Mouse (Mus musculus) spleen, adult 2 months (tissue): ENCODE data around the gene 2210408I21Rik. TPM values are rescaled to one million over a fixed set of nuclear protein-coding genes. Genes with fewer than 3 reads are reported as not detected.
"Not testable (repeated sequence)": the region's sequence is repeated elsewhere in the genome, so short reads cannot be mapped to it uniquely, and the experiment has no call there.

ENCODE experiments used
- DNase-seq, 2 experiments: peaks; one replicate each; pipeline versions ENCODE4 v3.0.0 to v3.0.0-alpha.2; 2012 to 2021; ENCODE audit warnings: low spot score in 2 of 2, low read depth in 1 of 2
- H3K27ac ChIP-seq: fragments of 200-500 bp; 2 replicates; pipeline ENCODE4 v1.5.1; 2012; ENCODE audit warnings: low read length, inconsistent platforms; ENCODE audit not compliant: insufficient read depth
- H3K27me3 ChIP-seq: fragments of 200-500 bp; 2 replicates; pipeline ENCODE4 v1.6.1; 2012; ENCODE audit warnings: mild to moderate bottlenecking, moderate library complexity, low read length, inconsistent platforms; ENCODE audit not compliant: control insufficient read depth, insufficient read depth
- H3K36me3 ChIP-seq: fragments of 200-500 bp; 2 replicates; pipeline ENCODE4 v1.6.1; 2012; ENCODE audit warnings: mild to moderate bottlenecking, low read length, inconsistent platforms; ENCODE audit not compliant: control insufficient read depth, insufficient read depth
- H3K4me1 ChIP-seq: fragments of 200-500 bp; 2 replicates; pipeline ENCODE4 v1.6.1; 2011; ENCODE audit warnings: inconsistent platforms; ENCODE audit not compliant: control insufficient read depth, insufficient read depth, insufficient read length
- H3K4me3 ChIP-seq: fragments of 200-500 bp; 2 replicates; pipeline ENCODE4 v1.5.1; 2011; ENCODE audit warnings: mild to moderate bottlenecking, inconsistent platforms; ENCODE audit not compliant: insufficient read depth, insufficient read length; ENCODE audit errors: extremely low read depth
- CTCF ChIP-seq: fragments of 200-500 bp; IDR thresholded peaks from 2 replicates; pipeline ENCODE4 v1.5.1; 2011; ENCODE audit warnings: mild to moderate bottlenecking, inconsistent platforms; ENCODE audit not compliant: insufficient read depth, insufficient read length, insufficient replicate concordance; ENCODE audit errors: extremely low read depth
- POLR2A ChIP-seq: fragments of 200-500 bp; IDR thresholded peaks from 2 replicates; pipeline ENCODE4 v1.6.1; 2011; ENCODE audit warnings: low read depth, low read length, inconsistent platforms
- WGBS: fragments of 180-500 bp; shearing (Covaris S2); methylation state at CpG from one replicate; pipeline ENCODE4 v1.1.7; 2018; 5-methylcytosine and 5-hydroxymethylcytosine counted together
- polyA plus RNA-seq: library from polyadenylated mRNA; depleted of rRNA; stranded (reverse); fragments of >200 nt; gene quantifications from 2 replicates; pipeline ENCODE4 v1.2.3, GENCODE M21; 2012; rRNA removed

The 2210408I21Rik gene
- polyA plus RNA-seq, result 0.11 and 0.14 TPM in 2 replicates

DNA sequence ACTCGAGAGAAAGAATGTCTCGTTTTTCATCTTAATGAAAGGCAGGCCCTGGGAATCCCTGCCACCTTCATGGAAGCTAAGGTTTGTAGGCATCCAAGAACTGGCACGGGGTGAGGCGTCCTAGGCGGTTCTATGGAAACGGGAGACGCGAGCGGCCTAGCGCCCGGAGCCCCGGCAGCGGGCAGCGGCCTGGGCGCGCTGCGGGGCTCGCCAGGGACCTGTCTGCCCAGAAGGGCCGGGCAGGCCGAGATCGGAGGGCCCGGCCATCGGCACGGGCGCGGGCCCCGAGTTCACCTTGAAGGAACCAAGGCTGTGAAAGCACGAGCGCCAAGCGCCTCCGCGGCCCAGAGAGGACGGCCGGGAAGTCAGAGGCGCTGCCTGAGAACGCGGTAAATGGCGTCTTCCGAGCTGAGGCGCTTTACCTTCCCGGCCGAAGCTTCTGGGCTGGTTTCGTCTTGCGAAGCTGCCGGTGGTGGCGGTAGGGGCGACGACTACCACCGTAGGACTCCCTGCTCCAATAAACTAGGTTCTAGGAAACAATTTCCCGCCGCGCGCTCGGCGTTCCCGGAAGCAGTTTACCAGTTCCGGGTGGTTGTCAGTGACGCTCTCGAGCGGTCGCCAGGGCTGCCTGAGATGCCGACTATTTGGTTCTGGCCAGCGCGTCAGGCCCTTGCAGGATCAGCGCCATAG, at the start of gene 2210408I21Rik, which contains the start of gene Slf1:
Gene 2210408I21Rik (plus strand): TSS at position 610 of the 690 bp plus-strand sequence.
Gene Slf1 (minus strand): TSS at position 543 of the 690 bp plus-strand sequence.
- Histone ChIP-seq H3K36me3 (no peaks in the 10 kb centered on the region), H3K4me3 (peak within 1 kb of the TSS; percentile 91), H3K27me3 (no peaks in the 10 kb centered on the region), H3K27ac (peak within 1 kb of the TSS; percentile 73), H3K4me1 (no peaks in the 10 kb centered on the region)
- under 1% methylated on average over 64 of the region's 65 CpGs for WGBS
- DNase-seq, result peak; percentile 47 to 82
- TF ChIP-seq POLR2A, result no peak
- no peak for TF ChIP-seq CTCF

DNA sequence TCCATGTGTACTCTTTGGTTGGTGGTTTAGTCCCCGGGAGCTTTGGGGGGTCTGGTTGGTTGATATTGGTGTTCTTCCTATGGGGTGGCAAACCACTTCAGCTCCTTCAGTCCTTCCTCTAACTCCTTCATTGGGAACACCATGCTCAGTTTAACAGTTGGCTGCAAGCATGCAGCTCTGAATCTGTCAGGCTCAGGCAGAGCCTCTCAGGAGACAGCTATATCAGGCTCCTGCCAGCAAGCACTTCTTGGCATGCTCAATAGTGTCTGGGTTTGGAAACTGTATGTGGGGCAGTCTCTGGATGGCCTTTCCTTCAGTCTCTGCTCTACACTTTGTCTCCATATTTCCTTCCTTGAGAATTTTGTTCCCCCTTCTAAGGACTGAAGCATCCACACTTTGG, 42.5 kb upstream of the 2210408I21Rik start:
- not testable (repeated sequence) for H3K27ac ChIP-seq, H3K36me3 ChIP-seq, DNase-seq, H3K4me1 ChIP-seq, H3K4me3 ChIP-seq, H3K27me3 ChIP-seq
- 89% methylated on average over 1 of the region's 1 CpGs for WGBS

DNA sequence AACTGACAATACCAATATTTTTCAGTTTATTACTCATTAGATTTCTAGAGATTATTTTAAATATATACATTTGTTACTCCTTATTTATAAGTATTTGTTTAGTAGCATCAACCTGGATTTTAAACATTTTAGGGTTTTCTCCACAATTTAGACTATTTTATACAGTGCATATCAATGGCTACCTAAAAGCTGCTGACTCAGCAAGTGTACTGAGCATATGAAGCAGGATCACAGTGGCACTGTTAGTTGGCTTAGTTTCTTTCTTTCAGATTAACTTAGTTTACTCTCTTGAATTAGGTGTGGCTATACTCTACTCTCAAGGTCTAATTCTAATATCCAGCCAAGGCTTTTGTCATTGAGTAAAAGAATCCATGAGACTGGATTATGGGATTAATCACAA, 27.6 kb upstream of the 2210408I21Rik start:
- TF ChIP-seq CTCF (no peak), POLR2A (no peak)
- Histone ChIP-seq H3K4me3 (no peak overlapping the region), H3K4me1 (no peaks in the 10 kb centered on the region), H3K27me3 (no peaks in the 10 kb centered on the region), H3K36me3 (peaks cover 1% of the 10 kb centered on the region; the same call in 1 of the 2 replicates), H3K27ac (no peak overlapping the region)
- DNase-seq, result no peak

DNA sequence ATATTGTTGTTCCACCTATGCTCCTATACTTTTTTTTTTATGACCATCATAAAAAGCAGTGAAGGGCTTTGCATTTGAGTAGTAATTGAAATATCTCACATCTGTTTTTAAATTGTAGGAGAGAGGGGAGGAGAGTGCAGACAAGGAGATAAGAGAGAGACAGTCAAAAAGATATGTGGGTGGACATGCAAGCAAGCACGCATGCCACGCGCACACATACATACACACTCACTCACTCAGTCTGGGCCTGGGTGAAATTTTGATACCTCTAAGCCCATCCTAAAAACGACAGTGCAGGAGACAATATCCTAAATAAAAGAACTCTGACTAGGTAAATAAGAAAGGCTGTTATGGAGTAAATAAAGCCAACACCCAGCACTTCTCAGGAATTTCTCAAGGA, 16.6 kb upstream of the 2210408I21Rik start:
- H3K36me3 ChIP-seq, result no peaks in the 10 kb centered on the region
- no peaks in the 10 kb centered on the region for H3K27me3 ChIP-seq
- H3K27ac ChIP-seq, result no peak overlapping the region
- no peak overlapping the region for H3K4me3 ChIP-seq
- 91% methylated on average over 4 of the region's 4 CpGs for WGBS
- TF ChIP-seq POLR2A (no peak), CTCF (no peak)
- no peaks in the 10 kb centered on the region for H3K4me1 ChIP-seq
- no peak for DNase-seq

DNA sequence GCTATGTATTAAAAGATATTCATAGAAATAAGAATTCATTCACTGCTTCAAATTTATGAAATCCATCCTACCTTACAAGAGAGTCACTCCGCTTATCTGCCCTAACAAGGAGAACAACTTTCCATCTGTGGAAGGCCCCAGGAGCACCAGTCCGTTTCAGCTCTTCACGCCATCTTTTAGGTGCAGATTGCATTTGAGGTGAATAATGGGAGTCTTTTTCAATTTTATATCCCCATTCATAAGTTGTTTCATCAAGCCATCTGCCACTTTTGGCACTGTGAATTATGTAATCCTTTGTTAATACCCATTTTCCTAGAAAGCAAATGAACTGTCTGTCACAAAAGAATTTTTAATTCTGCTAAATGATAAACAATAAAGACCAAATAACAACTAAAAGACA, 10.2 kb upstream of the 2210408I21Rik start:
- no peak overlapping the region for H3K27ac ChIP-seq
- no peaks in the 10 kb centered on the region for H3K27me3 ChIP-seq
- H3K36me3 ChIP-seq, result no peaks in the 10 kb centered on the region
- WGBS, result 98% methylated on average over 3 of the region's 3 CpGs
- no peaks in the 10 kb centered on the region for H3K4me1 ChIP-seq
- no peak for DNase-seq
- no peak overlapping the region for H3K4me3 ChIP-seq
- TF ChIP-seq CTCF, result no peak
- no peak for TF ChIP-seq POLR2A

DNA sequence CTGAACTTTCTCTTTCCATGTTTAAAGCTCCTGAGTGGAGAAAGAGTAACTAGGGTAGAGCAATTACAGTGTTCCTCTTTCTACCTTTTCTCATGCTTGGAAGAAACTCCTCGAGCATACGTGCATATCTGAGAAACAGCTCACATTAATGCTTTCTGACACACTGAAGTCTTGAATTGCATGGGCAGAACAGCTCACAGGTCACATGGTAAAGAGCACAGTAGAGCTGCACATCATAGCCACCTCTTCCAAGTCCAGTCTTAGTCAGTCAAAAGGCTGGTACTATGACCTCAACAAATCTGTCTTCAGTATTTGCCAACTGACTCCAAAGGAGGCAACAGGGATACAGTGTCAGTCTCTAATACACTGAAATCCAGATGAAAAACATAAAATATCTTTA, 7.1 kb upstream of the 2210408I21Rik start:
- Histone ChIP-seq H3K36me3 (no peaks in the 10 kb centered on the region), H3K4me3 (no peak overlapping the region), H3K27me3 (no peaks in the 10 kb centered on the region), H3K4me1 (no peaks in the 10 kb centered on the region), H3K27ac (no peak overlapping the region)
- no peak for TF ChIP-seq CTCF
- no peak for TF ChIP-seq POLR2A
- no peak for DNase-seq
- 71% methylated on average over 2 of the region's 2 CpGs for WGBS

DNA sequence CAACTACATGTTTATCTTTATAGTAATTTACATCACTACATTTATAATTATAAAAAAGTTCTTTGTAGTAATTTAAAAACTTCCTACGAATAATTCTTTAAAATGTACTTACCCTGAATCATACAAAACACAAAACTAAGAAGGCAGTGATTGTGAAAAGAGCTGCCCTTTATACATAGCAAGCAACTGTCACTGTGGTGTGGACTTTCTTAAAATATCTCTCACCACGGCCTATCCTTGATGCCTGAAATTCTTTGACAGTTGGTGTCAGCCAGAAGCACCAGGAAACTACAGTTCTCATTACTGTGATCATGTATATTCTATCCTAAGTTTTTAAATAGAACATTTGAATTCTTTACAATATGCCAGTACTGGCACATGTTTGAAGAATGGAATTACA, 4.2 kb upstream of the 2210408I21Rik start:
- DNase-seq, result no peak
- TF ChIP-seq POLR2A (no peak), CTCF (no peak)
- H3K4me1 ChIP-seq, result no peaks in the 10 kb centered on the region
- H3K27ac ChIP-seq, result no peak overlapping the region
- H3K27me3 ChIP-seq, result no peaks in the 10 kb centered on the region
- no peaks in the 10 kb centered on the region for H3K36me3 ChIP-seq
- 52% methylated on average over 2 of the region's 2 CpGs for WGBS
- no peak overlapping the region for H3K4me3 ChIP-seq
